Comparison of ENCODE assay signal across 4 mouse cellular contexts in the genomic region with DNA sequence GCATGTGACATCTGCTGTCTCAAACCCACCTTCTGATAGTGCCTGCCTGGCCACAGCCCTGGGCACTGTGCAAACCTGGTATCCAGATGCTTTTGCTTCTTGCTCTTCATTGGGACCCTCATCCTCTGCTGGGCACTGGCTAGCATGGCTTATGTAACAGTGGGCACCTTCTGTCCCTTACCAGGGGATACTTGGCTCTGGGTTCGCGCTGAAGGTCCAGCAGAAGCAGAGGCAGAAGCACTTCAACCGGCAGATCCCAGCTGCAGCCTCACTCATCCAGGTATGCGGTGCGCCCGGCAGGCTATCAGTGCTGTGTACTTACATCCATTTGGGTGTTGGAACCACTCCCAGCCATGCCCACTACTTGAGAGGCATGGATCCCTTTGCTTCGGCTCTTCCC.
"Had no signal": no experiment of that assay in that cellular context is flagged by ENCODE, and none has a peak within 500 bp of the region (broad histone marks: within the 10 kb centered on the region; RNA-seq: fewer than 3 reads in every experiment).

No protein-coding gene starts in this region.

- DNase-seq: kidney, adult 9 months; lung, adult 2 months; right cerebral cortex, postnatal 25 days; thymus, postnatal 4 days had no signal
